Mouse (Mus musculus) layer of hippocampus, postnatal 14 days (tissue): ENCODE results near the gene Hbq1a. TPM values are rescaled to one million over a fixed set of nuclear protein-coding genes. Genes with fewer than 3 reads are reported as not detected.
A peak's percentile ranks its signal among the peaks of the same experiment; 100 is the strongest.

Experiments used
- DNase-seq, 2 experiments: peaks; one replicate each; pipeline ENCODE4 v3.0.0; 2021 to 2022; ENCODE audit warnings: low spot score in 2 of 2, mixed read lengths in 1 of 2
- long read RNA-seq, 2 experiments: library from polyadenylated mRNA; stranded (forward); transcript quantifications; one replicate each; pipeline ENCODE4 v2.0.0; 2021
- total RNA-seq, 2 experiments: library from RNA; stranded (reverse); gene quantifications; 2 replicates each; pipeline ENCODE4 v1.2.3; 2021

The Hbq1a gene
- under 1 TPM; 0.93 to 0.99 TPM for total RNA-seq
- long read RNA-seq, experiment 1, partial matches to known transcripts: 1 of 1 reads
- long read RNA-seq, experiment 1, other reads (novel, unspliced or antisense): 0 of 1 reads
- long read RNA-seq, experiment 2, partial matches to known transcripts: 0 of 1 reads
- long read RNA-seq, experiment 2, other reads (novel, unspliced or antisense): 0 of 1 reads

- DNase-seq: peak; percentile 68
Observed at GRCm38 (mm10) chr11:32299865-32300264, at the start of gene Hbq1a. Gene Hbq1a (plus strand): TSS chr11:32300069.

- no peak for DNase-seq
Observed at GRCm38 (mm10) chr11:32250880-32251763, 48.7 kb upstream of the Hbq1a start.

GRCm38 (mm10) chr11:32253121-32253520 is 46.7 kb upstream of the Hbq1a start:
- DNase-seq: no peak

GRCm38 (mm10) chr11:32256146-32256545 is 43.7 kb upstream of the Hbq1a start:
- no peak for DNase-seq

- no peak for DNase-seq
Observed at GRCm38 (mm10) chr11:32256566-32256965, 43.3 kb upstream of the Hbq1a start.

- DNase-seq: no peak
Observed at GRCm38 (mm10) chr11:32262674-32263415, 37.0 kb upstream of the Hbq1a start.

- no peak for DNase-seq
Observed at GRCm38 (mm10) chr11:32265117-32265738, 34.6 kb upstream of the Hbq1a start.

- no peak for DNase-seq
Observed at GRCm38 (mm10) chr11:32266194-32266593, 33.7 kb upstream of the Hbq1a start.

GRCm38 (mm10) chr11:32266776-32267175 is 33.1 kb upstream of the Hbq1a start:
- no peak for DNase-seq

- DNase-seq: peak; percentile 95 to 97
Observed at GRCm38 (mm10) chr11:32267188-32267884, 32.5 kb upstream of the Hbq1a start, which contains the start of gene Nprl3. Gene Nprl3 (minus strand): TSS chr11:32267707.

GRCm38 (mm10) chr11:32267964-32268363 is 31.9 kb upstream of the Hbq1a start:
- DNase-seq: no peak

- DNase-seq: no peak
Observed at GRCm38 (mm10) chr11:32268952-32269351, 30.9 kb upstream of the Hbq1a start.

GRCm38 (mm10) chr11:32271178-32271577 is 28.7 kb upstream of the Hbq1a start:
- DNase-seq: no peak

GRCm38 (mm10) chr11:32276347-32276746 is 23.5 kb upstream of the Hbq1a start, which contains the start of gene Hba-x:
Gene Hba-x (plus strand): TSS chr11:32276400.
- no peak for DNase-seq

- DNase-seq: no peak
Observed at GRCm38 (mm10) chr11:32277736-32278457, 22.0 kb upstream of the Hbq1a start.

GRCm38 (mm10) chr11:32278458-32278957 is 21.4 kb upstream of the Hbq1a start:
- DNase-seq: no peak

- no peak for DNase-seq
Observed at GRCm38 (mm10) chr11:32280646-32281045, 19.2 kb upstream of the Hbq1a start.

- DNase-seq: no peak
Observed at GRCm38 (mm10) chr11:32281416-32282144, 18.3 kb upstream of the Hbq1a start.
